Mouse (Mus musculus) frontal cortex, adult 2 months (tissue): ENCODE data around the gene Lrrfip1. TPM values are rescaled to one million over a fixed set of nuclear protein-coding genes. Genes with fewer than 3 reads are reported as not detected.

Experiments used
- DNase-seq, 2 experiments: peaks; one replicate each; pipeline ENCODE4 v3.0.0; 2022; ENCODE audit warnings: low spot score in 1 of 2; ENCODE audit errors: extremely low spot score in 1 of 2
- polyA plus RNA-seq: library from polyadenylated mRNA; depleted of rRNA; stranded (reverse); fragments of >200 nt; gene quantifications from 2 replicates; pipeline ENCODE4 v1.2.3, GENCODE M21; 2012

The Lrrfip1 gene
- polyA plus RNA-seq, 1 experiment: 85.8 TPM

DNA sequence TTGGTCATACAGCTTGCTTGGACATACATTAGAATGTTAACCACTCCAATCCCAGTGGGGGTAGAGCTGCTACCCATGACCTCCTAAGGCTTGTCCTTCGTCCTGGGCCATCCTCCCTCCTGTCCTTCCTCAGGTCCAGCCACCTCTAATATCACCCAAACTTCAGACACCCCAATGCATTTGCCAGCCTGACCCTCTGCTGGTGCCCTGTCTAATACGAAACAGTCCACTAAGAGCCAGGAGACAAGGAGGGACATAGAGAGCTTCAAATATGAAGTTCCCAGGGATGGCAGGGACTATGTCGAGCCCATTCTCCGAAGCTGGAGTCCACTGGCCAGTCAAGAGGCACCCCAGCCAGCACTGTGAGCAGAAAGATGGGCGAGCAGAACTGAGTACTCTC, 896 bp upstream of the Lrrfip1 start:
- no peak for DNase-seq

GRCm38 (mm10) chr1:90998891-90999611, 514 bp downstream of the Lrrfip1 start:
- DNase-seq: no peak

DNA sequence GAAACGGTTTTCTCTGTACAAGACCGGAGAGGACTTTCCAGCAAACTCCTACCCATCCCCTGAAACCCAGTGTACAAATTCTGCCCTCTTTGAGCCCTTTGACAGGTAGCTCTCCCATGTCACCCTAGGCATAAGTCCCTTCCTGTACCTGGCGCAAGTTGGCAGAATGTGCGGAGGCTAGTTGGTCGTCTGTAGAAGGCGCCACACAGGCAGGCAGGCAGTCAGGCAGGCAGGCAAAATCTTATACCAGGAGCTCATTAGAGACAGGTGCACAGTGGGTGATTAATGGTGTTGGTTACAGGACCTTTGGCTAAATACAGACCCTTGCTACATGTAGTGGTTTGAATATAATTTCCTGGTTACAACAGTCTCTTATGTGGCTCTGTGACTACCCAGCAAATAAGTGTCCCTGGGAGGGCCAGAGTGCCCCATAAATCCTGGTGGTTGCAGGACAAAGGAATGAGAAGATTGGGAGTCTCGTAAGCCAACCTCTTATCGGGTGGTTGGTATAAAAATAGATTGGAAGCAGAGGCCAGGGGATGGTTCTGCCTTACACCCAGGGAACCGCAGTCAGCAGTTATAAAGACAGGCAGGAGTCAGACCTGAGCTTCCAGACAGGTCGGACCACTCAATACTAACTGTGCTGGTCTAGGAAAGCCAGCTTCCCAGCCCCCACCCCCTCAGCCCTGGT, 1.5 kb downstream of the Lrrfip1 start:
- no peak for DNase-seq

- no peak for DNase-seq
Observed at GRCm38 (mm10) chr1:91001101-91001500, 2.6 kb downstream of the Lrrfip1 start.

DNA sequence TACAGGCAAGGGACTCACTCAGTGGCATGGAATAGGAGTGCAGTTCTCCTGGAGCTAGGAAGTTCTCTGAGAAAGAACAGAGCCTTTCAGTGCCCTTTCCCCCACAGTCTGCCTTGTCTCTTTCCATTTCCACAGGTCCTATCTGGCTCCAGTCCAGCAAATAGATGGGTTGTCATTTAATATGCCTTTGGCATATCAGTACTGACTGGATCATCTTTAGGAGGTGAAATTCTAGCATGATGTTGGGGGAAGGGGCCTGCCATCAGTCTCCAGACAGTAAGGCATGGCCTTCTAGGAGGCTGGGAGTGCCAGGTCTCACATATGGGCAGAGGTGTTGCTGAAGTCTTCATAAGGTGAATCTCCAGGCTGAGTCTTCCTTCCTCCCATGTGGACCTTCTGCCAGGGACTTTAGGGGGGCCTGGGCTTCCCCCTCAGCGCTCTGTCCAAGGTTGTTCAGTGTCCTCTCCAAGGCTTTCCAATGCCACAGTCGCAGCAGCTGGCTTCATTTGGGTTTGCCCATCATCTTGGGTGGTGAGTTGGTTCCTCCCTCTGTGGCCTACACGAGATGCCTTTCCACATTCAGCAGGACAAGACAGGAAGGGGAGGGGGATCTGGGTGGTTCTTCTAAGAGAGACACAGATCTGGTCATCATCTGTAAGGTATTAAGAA, 3.5 kb downstream of the Lrrfip1 start:
- no peak for DNase-seq

DNA sequence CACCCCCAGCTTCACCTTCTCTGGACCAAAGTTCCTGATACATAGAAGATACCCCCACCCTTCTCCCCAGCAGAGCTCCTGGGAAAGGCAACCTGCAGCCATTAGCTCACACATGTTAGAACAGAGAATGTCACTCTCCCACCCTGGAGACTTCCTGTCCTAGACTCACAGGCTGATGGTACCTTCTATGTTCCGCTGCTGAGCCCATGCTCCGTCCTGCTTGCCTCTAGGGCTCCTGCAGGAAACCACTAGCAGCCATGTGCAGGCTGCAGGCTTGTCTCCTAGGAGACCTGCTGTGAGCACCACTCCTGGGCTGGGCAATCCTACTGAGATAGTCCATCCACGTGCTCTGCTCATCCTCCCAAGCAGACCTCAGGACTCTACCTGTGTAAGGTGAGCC, 4.1 kb downstream of the Lrrfip1 start:
- no peak for DNase-seq

DNA sequence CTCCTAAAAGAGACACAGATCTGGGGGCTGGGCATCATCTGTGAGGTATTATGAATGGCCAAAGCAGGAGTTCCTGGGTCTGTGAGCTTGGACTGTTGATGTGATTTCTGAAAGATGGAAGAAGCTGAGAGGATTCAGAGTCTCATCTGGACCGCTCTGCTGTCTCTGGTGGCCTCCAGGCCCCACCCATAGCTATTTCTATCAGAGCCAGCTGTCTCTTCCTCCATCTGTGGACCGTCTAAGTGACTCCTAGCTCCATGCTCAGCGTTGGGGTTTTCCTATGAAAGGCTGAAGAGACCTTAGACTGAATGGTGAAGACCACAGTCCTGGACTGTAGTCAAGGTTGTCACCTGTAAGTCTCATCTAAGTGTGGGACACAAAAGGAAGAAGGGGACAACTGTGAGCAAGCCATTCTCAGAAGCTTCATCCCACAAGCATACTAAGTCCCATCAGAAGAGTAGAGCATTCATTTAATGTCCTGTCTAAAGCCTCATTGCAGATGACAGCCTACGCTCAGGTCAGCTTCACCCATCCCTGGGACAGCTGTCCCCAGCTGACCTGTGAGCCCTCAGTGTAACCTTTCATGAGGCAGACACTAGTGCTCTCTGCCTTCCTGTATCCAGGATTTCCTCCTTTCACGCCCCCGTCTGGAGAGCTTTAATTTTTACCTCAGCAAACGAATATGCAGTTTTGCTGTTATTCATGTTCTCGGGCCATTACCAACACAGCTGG, 5.2 kb downstream of the Lrrfip1 start:
- DNase-seq: no peak

DNA sequence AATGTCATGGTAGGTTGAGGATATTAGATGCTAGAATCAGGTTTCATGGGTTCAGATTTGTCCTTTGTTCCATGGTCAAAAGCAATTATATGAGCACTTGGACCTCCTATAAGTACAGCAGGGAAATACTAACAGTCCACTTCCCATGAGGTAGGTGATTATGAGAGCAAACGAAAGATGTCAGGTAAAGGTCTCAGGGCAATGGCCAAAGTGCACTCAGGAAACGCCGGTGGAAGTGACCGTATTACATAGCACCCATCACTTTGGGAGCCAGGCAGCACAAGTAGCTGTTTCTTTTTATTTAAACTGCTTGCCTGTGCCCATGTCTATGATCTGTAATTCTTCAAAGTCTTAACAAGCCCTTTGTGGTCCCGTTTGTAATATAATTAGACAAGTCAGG, 7.5 kb downstream of the Lrrfip1 start:
- DNase-seq: no peak

- no peak for DNase-seq
Observed at GRCm38 (mm10) chr1:91006708-91007107, 8.2 kb downstream of the Lrrfip1 start.

DNA sequence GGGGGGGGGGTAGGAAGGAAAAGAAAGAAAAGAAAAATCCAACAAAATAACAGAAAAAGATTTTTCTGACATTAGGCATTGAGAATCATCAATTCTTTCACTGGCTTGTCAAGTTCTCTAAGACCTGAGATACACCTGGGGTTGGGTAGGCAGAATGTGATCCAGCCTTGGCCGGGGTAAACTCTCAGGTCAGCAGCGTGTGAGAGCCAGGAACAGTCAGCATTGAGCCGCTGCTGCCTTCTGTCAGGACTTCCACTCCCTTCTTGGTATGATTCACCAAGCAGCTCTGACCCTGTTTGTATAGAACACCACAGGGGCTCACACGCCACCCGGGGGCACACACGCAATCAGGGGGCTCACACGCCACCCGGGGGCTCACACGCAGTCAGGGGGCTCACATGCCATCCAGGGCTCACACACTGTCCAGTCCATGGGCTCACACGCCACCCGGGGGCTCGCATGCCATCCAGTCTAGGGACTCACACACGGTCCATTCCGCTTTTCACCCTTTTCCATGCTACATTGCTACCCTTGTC, 9.7 kb downstream of the Lrrfip1 start:
- DNase-seq: no peak

DNA sequence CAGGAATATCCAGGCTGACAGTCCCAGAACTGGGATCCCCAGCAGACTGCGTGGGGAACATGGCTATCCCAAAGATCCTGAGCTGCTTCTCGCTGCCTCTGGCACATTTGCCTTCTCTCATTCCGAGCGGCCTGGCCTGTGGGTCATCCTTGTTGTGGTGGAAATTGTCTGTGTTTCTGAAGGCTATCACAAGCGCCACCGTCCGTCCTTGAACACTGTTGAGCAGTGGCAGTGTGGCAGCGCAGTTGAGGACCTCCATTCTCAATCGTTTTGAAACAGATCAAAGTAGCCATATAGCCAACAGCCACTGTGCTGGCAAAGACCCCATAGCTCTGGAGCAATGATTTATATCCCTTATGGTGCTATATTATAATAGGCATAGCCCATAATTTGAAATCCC, 10.2 kb downstream of the Lrrfip1 start:
- DNase-seq: no peak

- no peak for DNase-seq
Observed at GRCm38 (mm10) chr1:91009266-91009665, 10.7 kb downstream of the Lrrfip1 start.

DNA sequence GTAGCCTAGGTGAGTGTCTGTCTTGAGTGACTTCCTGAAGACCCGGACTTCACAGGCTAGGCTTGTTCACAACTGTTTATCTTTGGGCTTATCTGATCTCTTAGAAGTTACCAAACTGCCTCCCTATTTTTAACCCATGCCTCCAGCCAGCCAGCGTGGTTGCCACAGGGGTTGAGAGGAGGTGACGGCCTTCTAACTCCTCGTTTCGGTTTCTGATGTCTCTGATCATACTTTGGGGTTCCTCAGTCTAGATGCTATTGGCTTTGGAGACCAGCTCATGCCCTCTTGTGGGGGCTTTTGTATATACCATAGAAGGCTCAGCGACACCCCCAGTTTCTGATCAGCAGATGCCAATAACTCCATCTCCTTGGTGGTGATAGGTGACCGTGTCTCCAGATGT, 11.7 kb downstream of the Lrrfip1 start:
- DNase-seq: no peak

GRCm38 (mm10) chr1:91010716-91011115, 12.2 kb downstream of the Lrrfip1 start:
- DNase-seq: no peak

DNA sequence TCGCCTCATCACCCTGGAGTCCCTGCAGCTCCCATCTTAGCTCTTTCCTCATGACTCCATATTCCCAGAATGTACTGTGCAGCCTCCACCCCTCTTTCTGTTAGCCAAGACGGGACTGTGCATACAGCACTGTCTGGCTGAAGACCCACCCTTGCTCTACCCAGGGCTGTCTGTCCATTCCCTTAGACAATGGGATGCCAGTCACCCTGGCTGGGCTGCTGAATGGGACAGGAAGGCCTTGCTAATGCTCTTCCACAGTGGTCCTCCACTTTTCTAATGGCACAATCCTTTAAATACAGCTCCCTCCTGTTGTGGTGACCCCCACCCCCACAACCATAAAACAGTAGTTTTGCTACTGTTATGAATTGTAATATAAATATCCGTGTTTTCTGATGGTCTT, 12.8 kb downstream of the Lrrfip1 start:
- no peak for DNase-seq

GRCm38 (mm10) chr1:91013803-91014202, 15.3 kb downstream of the Lrrfip1 start:
- DNase-seq: no peak

- no peak for DNase-seq
Observed at GRCm38 (mm10) chr1:91015571-91015970, 17.0 kb downstream of the Lrrfip1 start.

- no peak for DNase-seq
Observed at GRCm38 (mm10) chr1:91017111-91017758, 18.7 kb downstream of the Lrrfip1 start.

DNA sequence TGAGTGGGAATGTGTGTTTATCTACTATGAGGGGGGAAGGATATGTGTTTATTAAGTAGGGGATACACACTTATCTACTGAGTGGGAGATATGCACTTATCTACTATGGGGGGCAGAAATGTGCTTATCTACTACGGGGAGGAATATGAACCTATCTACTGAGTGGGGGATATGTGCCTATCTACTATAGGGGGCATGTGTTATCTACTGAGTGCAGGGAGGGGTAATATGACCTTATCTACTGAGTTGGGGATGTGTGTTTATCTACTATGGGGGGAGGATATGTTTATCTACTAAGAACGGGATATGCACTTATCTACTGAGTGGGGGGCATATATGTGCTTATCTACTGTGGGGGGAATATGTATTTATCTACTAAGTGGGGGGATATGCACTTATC, 20.8 kb downstream of the Lrrfip1 start:
- no peak for DNase-seq

- DNase-seq: no peak
Observed at GRCm38 (mm10) chr1:91021304-91021703, 22.8 kb downstream of the Lrrfip1 start.
